Mouse (Mus musculus): ENCODE results near the gene Relch.
"Not testable (repeated sequence)": the region's sequence is repeated elsewhere in the genome, so short reads cannot be mapped to it uniquely, and the experiment has no call there.

The Relch gene

GRCm38 (mm10) chr1:105663171-105663961, at the start of gene Relch, which contains the start of gene Pign:
TSS of gene Relch (plus strand) at chr1:105663861.
TSS of gene Pign (minus strand) at chr1:105663677.
- peak; percentile 99 for DNase-seq

GRCm38 (mm10) chr1:105630481-105630880, 33.2 kb upstream of the Relch start:
- peak; percentile 9 for DNase-seq

- DNase-seq, result peak; percentile 13
These were observed 19.6 kb upstream of the Relch start for GRCm38 (mm10) chr1:105644093-105644492.

GRCm38 (mm10) chr1:105650650-105651049, 13.0 kb upstream of the Relch start:
- no peak for DNase-seq

- DNase-seq, result no peak
These were observed 9.7 kb upstream of the Relch start for GRCm38 (mm10) chr1:105653981-105654380.

GRCm38 (mm10) chr1:105660015-105660414, 3.6 kb upstream of the Relch start:
- peak; percentile 60 for DNase-seq

GRCm38 (mm10) chr1:105662820-105663170, 866 bp upstream of the Relch start:
- no peak for DNase-seq

- peak; percentile 2 for DNase-seq
These were observed 526 bp downstream of the Relch start for GRCm38 (mm10) chr1:105663962-105664812.

GRCm38 (mm10) chr1:105669700-105670099, 6.0 kb downstream of the Relch start:
- no peak for DNase-seq

GRCm38 (mm10) chr1:105674763-105675162, 11.1 kb downstream of the Relch start:
- no peak for DNase-seq

GRCm38 (mm10) chr1:105680587-105680986, 16.9 kb downstream of the Relch start:
- peak; percentile 38 for DNase-seq

- DNase-seq, result no peak
These were observed 21.8 kb downstream of the Relch start for GRCm38 (mm10) chr1:105685501-105685900.

GRCm38 (mm10) chr1:105695581-105695980, 31.9 kb downstream of the Relch start:
- DNase-seq, result no peak

- DNase-seq, result no peak
These were observed 37.4 kb downstream of the Relch start for GRCm38 (mm10) chr1:105700984-105701530.

GRCm38 (mm10) chr1:105709415-105709814, 45.8 kb downstream of the Relch start:
- DNase-seq, result no peak

GRCm38 (mm10) chr1:105711227-105711626, 47.6 kb downstream of the Relch start:
- DNase-seq, result peak; percentile 37

GRCm38 (mm10) chr1:105712822-105713221, 49.2 kb downstream of the Relch start:
- DNase-seq, result no peak

- DNase-seq, result peak; percentile 8
These were observed 54.7 kb downstream of the Relch start for GRCm38 (mm10) chr1:105718358-105718757.

GRCm38 (mm10) chr1:105729246-105729645, 65.6 kb downstream of the Relch start:
- DNase-seq, result not testable (repeated sequence)

GRCm38 (mm10) chr1:105735318-105735717, 71.7 kb downstream of the Relch start:
- DNase-seq, result no peak

GRCm38 (mm10) chr1:105738334-105738733, 74.7 kb downstream of the Relch start:
- no peak for DNase-seq

GRCm38 (mm10) chr1:105739493-105739892, 75.8 kb downstream of the Relch start:
- DNase-seq, result no peak

GRCm38 (mm10) chr1:105742481-105742880, 78.8 kb downstream of the Relch start:
- DNase-seq, result no peak

- no peak for DNase-seq
These were observed 82.8 kb downstream of the Relch start for GRCm38 (mm10) chr1:105746444-105746843.
